Mouse (Mus musculus): ENCODE data around the gene Zbtb9.

Zbtb9 gene

GRCm38 (mm10) chr17:27040304-27041045 is 67.5 kb downstream of the Zbtb9 start:
- no peak for ATAC-seq (ENCODE audit: low TSS enrichment)

GRCm38 (mm10) chr17:27041046-27041786 is 68.2 kb downstream of the Zbtb9 start:
- ATAC-seq (ENCODE audit: low TSS enrichment) = no peak

DNA sequence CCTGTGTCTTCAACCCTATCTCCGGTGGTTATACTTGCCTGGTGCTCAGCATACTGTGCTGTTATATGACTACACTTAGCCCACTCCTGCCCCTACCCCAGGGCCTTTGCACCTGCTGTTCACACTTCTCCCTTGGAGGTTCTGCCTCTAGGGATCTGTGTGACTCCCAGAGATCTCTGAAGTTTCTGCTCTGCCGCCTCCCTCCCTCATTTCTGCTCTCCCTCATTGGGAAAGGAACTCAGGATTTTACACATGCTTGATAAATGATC is 68.8 kb downstream of the Zbtb9 start:
- ATAC-seq (ENCODE audit: low TSS enrichment) = no peak

- ATAC-seq (ENCODE audit: low TSS enrichment) = no peak
These were observed 69.9 kb downstream of the Zbtb9 start for GRCm38 (mm10) chr17:27042840-27043239.

DNA sequence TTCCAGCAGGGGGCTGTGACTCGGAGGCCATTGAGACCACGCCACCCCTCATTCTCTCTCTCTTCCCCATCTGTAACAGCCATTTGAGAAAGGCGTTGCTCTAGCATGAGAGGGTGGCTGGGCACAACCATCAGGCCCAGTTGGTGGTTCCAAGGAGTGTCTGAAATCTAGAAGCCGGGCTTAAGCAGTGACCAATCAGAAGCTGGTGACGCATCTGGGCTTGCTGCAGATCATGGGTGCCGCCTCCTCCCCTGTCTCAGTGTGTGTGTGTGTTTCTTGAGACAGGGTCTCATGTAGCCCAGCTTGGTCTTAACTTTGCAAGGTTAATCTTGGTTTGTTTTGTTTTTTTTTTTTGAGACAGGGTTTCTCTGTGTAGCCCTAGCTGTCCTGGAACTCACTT is 72.2 kb downstream of the Zbtb9 start:
- ATAC-seq (ENCODE audit: low TSS enrichment) = no peak

GRCm38 (mm10) chr17:27047762-27048444 is 74.9 kb downstream of the Zbtb9 start:
- no peak for ATAC-seq (ENCODE audit: low TSS enrichment)

DNA sequence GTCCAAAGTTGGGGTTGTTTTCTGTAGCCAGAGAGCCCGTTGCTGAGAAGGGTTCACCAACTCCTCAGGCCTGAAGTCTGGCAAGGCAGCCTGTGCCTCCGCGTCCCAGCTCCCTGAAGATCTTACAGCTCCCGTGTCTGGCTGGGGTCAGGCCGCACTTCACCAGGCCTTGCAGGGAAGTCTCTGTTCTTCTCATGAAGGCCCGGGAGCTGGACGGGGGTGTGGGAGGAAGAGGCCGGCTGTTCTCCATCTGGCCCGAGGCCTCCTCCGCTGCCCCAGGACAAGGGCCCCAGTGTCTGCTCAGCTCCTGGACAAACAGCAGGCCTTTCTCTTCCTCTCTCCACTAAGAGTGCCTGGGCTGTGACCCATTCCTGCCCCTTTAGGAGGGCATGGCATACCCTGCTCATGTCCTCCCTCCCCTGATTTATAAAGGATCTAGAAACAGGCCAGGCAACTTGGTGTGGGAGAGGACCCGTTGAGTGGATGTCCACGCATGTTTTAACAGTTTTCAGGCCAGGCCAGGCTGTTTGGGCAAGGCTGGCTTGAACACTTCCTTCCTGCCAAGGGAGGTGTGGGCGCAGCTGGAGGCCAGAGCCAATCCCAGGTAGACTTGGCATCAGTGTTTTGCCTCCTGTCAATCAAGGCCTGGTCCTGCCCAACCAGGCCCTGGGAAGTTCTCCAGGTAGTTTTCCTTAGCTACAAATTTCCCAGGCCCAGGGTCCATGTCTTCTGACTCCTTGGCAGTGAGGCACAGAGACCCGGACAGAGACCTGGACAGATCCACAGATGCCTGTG is 75.7 kb downstream of the Zbtb9 start:
- no peak for ATAC-seq (ENCODE audit: low TSS enrichment)

DNA sequence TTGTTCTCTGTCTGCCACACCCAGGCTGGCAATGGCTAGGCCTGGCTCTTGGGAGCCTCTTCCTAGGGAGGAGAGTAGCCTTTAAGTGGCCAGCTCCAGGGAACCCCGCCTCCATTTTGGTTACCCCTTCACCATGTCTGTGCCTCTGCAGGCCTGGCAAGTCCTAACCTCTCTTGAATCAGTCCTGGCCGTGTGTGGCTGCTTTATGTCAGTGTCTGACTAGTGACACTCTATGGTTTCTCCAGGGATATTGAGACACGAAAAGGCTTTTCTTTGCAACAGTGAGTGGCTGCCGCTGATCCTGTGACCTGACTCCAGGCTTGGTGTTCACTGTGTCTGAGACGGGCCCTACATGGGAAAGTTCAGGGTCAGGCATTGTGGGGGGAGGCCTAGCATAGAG is 77.9 kb downstream of the Zbtb9 start:
- ATAC-seq (ENCODE audit: low TSS enrichment) = no peak

DNA sequence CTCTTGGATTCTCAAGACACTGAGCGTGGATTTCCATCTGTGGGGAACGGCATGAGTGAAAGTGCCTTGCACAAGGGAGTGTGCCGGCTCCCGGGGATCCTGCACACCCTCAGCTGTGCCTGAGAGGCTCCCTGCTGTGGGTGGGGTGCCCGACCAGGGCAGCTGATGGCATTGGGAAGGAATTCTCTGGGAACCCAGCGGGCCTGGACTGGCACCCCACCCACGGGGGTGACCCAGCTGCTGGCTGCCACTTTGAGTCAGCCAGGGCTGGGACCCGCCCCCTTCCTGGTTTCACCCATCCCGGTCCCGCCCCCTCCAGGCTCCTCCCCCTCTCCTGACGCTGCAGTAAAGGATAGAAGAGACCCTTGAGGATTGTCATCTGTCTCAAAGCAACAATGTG is 78.5 kb downstream of the Zbtb9 start:
- no peak for ATAC-seq (ENCODE audit: low TSS enrichment)

GRCm38 (mm10) chr17:27056170-27056569 is 83.2 kb downstream of the Zbtb9 start:
- ATAC-seq (ENCODE audit: low TSS enrichment) = no peak

DNA sequence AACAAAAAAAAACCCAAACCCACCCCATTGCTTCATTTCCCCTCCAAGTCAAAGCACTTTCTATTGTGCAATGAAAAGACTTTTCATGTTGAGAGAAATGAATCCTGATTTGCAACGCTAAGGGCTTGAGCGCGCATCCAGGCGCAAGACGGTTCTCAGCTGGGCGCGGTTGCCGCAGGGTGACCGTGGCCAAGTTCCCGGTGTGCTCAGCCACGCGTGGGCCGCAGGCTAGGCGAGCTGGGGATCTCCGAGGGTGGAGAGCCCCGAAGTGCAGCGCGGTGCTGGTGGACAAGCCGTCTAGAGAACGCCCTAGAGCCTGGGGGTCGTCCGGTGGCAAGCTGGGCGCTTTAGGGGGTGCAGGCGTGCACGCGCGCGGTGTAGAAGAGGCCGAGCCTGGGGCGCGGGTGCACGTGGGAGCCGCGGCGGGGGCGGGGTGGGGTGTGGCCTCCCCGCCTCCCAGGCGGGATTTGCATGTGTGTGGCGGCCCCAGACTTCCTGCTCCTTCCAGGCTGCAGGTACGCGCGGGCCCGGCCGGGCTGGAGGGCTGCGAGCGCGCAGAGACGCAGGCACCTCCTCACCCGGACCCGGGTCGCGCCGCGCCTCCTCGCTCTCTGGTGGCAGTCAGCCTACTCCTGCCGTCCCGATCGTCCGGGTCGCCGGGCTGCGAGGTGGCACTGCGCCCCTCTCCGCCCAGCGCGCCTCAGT is 84.0 kb downstream of the Zbtb9 start, which contains the start of gene Itpr3:
Gene Itpr3 (plus strand): TSS at position 493 of the 705 bp plus-strand sequence.
- no peak for ATAC-seq (ENCODE audit: low TSS enrichment)

DNA sequence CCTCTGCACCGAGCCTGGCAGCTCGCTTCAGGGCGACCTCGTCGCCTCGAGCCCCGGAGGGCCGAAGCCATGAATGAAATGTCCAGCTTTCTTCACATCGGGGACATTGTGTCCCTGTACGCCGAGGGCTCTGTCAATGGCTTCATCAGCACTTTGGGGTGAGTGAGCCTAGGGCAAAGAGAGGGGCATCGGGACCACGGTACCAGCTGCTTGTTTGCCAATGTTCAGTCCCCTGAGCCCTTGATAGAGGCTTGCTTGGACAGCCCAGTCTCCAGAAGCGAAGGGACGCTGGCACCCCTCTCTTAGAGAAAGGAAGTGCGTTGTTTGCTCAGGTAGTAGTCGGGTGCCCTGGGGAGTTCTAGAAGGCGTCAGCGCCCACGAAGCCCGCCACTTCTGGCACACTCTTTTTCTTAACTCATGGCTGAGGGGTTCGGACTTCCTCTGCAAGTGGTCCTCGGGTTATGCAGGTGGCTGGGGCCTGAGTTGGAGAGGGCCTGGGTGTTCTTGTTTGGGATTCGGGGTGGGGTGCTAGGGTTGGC is 84.6 kb downstream of the Zbtb9 start:
- ATAC-seq (ENCODE audit: low TSS enrichment) = no peak

Data from frontal cortex, adult (tissue).